Mouse (Mus musculus) left cerebral cortex, adult 11 months (tissue): ENCODE data around the gene Stk24.

Source experiments
- DNase-seq: peaks from one replicate; pipeline ENCODE4 v3.0.0; 2022; ENCODE audit warnings: low spot score

Stk24 gene

DNA sequence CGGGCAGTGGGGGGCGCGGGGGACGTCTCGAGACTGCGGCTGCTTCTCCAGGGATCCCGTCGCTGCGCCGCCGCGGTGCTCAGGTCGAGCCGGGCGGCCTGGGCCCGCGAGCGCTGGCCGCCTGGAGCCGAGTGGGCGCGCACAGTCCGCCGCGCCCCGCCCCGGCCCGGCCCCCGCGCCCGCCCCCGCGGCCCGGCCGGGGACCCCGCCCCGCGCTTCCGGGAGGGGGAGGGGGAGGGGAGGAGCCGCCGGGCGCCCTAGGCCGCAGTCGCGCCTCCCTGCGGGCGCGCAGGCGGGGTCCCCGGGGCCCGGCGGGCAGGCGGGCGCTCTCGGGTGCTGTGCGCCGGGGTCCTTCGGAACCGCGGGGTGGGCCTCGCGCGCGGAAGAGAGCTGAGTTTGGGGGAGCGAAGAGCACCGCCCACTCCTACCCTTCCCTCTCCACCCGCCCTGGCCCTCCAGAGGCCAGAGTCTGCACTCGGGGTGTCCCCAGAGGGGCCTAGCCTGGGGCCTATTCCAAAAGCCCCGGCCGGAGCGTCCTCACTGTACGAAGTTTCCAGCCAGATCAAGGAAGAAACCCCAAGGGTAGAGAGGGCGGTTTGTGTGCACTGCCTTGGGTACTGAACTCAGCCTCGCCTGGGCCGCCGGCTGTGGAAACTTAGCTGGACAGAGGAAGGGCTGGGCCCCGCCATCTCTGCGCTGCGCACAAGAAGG is 540 bp downstream of the Stk24 start:
- peak; percentile 64 for DNase-seq

DNA sequence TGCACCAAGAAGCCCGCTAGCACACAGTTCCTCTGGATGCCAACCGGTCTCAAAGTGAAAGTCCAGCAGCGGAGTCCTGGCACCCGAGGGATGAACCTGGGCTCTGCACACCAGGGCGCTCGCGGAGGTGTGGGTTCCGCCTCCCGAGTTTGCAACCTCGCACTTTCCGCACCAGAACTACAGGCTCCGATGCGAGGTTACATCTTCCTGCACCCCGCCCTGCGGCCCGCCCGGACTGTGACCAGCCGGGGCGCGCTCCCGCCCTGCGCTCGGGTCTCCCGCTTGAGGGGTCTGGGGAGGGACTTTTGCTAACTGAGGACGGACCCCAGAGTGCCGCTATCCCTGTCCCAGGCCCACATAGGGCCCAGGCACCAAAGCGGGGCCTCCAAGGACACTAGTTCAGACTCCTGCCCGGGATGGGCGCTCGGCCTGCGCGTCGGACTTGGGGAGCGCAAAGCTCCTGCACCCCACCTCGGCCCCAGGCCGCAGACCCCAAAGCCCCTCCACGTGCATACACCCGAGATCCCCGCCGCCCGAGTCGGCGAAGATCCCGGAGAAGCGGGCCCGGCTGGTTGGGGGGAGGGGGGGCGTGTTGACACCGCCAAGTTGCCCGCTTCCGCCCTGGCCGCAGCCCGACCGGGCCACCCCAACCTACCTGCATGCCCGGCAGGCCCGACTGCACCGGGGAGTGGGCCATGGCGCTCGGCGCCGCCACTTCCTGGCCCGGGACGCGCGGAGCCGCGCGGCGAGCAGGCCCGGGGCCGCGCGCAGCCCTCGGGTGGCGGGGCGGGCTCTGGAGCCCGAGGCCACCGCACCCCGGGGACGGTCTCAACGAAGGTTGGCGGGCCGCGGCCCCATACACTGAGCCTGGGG is 1.3 kb downstream of the Stk24 start:
- no peak for DNase-seq

- no peak for DNase-seq
Observed at GRCm38 (mm10) chr14:121376566-121376965, 3.2 kb downstream of the Stk24 start.

DNA sequence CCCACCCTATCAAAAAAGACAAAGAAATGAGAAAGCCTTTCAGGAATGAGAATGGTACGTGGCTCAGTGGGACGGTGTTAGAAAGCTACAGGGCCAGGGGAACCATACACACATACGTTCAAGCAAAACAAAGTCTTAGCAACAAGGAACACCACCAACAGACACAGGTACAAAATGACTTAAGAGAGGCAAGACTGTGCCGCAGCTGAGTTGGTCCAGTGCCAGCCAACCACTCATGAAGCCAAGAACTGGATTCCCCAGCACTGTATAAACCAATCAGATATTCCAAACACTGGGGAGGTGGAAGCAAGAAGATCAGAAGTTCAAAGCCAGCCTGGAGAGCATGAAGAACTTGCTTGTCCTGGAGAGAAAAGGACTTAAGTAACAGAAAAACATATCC is 5.9 kb downstream of the Stk24 start:
- DNase-seq: no peak

DNA sequence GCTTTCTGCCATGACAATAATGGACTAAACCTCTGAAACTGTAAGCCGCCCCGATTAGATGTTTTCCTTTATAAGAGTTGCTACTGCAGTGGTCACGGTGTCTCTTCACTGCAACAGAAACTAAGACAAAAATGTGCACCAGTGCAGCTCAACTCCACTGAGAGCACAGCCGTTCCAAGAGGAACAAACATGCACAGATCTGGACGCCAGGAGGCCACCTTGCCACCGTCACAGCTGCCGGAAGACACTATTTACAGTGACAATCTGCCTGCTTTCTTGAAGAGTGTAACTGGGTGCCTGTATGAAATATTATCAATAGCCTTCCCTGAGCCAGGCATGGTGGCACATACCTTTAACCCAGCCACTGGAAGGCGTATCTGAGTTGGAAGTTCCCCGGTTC is 6.8 kb downstream of the Stk24 start:
- no peak for DNase-seq

DNA sequence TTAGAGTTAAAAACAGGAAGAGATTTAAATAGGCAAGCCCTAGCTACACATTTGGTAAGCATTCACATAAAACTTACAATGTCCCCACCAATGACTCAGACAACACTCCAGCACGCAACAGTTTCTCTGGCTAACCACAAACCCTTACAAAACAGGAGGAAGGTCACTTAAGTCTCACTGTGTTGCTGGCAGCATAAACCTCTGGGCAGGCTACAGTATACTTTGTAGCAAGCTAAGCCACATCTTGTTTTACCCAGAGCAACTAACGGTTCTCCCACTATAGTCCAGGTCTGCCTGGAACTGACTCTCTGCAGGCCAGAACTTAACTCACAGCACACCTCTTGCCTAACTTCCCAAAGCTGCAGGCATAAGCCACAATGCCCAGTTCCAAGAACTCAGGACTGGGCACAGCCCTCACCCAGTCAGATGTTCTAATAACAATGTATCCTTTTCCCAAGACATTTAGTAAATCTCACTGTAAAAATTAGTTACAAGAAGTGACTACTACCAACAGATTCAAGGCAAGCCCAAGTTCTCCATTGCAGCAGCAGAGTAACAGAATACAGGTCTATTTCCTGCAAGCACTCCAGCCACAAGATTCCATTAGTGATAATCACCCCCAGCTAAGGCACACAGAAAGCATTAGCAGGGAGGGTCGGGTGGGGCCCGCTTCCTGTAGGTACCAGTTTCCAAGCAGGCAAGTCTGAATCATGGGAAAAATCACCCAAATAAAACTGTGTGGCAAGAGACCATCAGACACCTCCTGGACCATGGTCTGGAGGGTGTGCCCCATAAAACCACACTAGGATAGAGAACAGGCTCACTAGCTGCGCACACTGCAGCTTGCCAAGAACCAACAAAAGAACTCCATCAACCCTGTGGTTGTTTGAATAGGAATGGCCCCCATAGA is 7.6 kb downstream of the Stk24 start:
- DNase-seq: no peak

GRCm38 (mm10) chr14:121369385-121369784 is 10.4 kb downstream of the Stk24 start:
- no peak for DNase-seq

GRCm38 (mm10) chr14:121368108-121368705 is 11.6 kb downstream of the Stk24 start:
- DNase-seq: no peak

GRCm38 (mm10) chr14:121365991-121366728 is 13.7 kb downstream of the Stk24 start:
- DNase-seq: no peak

- no peak for DNase-seq
Observed at GRCm38 (mm10) chr14:121365390-121365789, 14.4 kb downstream of the Stk24 start.

GRCm38 (mm10) chr14:121364282-121364681 is 15.5 kb downstream of the Stk24 start:
- no peak for DNase-seq

DNA sequence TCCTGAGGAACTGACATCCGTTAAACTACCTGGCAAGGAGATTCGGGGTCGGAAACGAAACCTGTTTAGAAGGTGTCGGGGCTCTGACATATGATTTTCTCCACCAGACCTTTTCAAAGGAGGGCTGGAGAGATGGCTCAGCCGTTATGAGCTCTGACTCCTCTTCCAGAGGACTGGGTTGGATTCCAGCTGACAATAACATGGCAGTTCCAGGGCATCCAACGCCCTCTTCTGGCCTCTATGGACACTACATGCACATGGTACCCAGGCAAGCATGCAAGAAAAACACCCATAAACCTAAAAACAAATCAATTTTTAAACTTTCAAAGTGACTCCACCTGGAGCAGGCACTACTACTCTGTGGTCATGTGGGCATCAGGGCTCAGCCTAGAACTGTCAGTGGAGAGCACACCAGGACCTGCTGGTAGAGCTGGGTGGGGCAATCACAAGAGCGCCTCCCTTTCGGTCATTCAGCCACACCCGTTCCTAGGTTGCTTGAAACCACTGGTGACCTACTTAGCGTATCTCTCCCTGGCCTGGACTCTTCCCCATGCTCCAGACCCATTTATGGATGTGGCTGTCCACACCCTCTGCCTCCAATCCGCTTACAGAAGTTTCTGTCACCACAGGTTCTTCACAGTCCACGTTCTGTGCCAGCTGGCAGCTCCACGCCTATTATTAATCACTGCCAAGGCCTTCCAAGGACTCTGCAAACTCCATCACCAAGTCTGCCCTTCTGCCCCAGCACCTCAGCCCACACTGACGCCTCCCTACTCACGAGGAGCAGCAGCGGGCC is 18.3 kb downstream of the Stk24 start:
- DNase-seq: no peak

DNA sequence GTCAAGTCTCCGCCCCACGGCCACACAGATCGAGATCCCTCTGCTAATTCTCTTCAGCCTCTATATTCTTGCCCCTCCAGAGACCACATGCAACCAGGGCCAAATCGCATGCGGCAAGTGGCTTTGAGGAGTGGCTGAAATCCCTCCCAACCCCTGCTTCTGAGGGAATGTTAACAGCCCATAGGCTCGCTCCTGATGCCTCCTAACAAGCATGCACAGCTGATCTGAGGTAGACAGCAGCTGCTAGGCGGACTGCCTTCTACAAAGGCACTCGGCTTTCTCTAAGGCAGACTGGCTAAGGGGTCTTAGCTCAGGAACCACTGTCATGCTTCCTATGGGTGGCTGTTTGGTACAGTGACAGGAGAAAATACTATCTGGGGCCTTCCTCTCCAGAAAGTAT is 20.0 kb downstream of the Stk24 start:
- DNase-seq: no peak

DNA sequence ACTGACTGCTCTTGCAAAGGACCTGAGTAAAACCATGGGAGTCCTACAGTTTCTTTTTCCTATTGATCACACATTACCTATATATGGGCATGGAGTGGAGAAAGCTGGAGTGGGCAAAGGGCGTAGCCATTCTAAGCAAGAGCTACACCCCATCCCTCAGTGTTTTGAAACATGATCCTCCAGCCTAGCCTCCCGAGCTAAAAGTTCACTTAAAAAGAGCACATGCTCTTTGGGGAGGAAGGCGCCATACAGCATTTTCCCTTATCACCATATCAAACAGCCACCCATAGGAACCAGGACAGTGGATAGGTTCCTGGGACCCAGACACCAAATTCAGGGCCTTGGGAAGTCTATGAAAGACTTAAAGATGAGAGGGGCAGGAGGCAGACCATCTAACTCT is 20.8 kb downstream of the Stk24 start:
- DNase-seq: no peak

GRCm38 (mm10) chr14:121358327-121358726 is 21.5 kb downstream of the Stk24 start:
- no peak for DNase-seq

GRCm38 (mm10) chr14:121356336-121356862 is 23.4 kb downstream of the Stk24 start:
- DNase-seq: no peak

DNA sequence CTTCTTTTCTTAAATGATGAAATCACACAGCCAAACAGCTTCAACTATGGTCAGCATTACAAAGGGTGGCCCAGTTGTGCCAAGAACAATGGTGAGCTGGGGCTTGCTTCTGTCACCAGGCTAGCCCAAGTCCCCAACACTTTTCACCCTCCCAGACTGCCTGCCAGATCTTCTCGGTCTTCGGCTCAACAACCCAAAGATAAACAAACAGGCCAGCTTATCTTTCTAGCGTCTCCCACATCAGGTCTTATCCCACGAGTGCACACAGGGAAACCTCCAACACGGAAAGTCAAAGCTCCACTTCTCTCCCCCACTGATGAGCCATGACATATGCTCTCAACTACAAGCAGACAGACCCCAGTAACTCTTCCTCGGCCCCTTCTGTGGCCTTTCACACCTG is 24.1 kb downstream of the Stk24 start:
- DNase-seq: no peak

DNA sequence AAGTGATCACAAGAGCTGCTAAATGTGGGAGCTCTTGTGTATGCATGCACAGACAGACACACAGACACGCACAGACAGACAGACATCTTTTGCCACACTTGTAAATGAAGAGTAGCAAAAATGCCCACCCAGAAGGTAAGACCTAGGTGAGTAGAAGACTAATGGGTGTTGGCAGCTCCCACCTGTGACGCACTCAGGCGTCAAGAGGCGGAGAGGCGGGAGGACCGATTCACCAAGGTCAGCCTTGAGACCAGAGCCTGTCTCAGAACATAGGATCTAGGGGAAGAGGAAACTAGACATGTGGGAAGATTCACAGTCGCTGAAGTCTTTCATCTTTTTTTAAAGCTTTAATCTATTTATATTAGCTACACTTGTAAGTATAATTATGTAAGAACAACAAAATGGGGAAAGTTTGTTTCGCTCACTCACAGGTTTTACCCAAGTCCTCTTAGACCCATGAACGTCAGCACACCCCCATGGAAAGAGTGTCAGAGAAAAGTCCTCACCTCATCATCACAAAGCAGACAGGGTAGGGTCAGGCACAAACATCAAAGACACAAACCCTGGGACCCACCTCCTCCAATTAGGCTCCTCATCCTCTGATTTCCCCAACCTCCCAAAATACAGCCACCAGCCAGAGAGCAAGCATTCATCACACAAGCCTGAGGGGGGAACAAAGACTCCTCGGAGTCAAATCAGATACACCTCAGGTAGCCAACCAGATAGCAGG is 26.0 kb downstream of the Stk24 start:
- DNase-seq: no peak

DNA sequence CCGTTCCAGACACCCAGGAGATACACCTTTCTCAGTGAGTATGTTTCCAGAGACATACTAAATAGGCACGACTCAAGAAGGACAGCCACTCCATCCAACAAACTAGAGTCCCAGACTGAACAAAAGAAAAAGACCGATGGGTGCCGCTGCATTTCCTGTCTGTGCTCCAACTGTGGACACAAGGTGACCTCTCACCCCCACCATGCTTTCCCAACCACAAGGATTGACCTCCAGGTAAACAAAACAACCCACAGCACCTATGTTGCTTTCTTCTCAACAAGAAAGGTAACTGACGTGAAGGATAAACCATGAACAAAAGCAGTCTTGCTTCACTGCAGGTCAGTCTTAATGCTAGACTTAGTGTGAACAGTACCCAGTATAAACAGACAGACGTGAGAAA is 27.1 kb downstream of the Stk24 start:
- no peak for DNase-seq
